Mouse (Mus musculus): ENCODE results near the gene Csn1s2b.
"Not testable (repeated sequence)": the region's sequence is repeated elsewhere in the genome, so short reads cannot be mapped to it uniquely, and the experiment has no call there.

Csn1s2b gene

GRCm38 (mm10) chr5:87807782-87808181, at the start of gene Csn1s2b:
Gene Csn1s2b (plus strand): TSS chr5:87808082.
- DNase-seq = no peak

GRCm38 (mm10) chr5:87764546-87764945, 43.3 kb upstream of the Csn1s2b start:
- no peak for DNase-seq

- DNase-seq = not testable (repeated sequence)
These were observed 35.7 kb upstream of the Csn1s2b start for GRCm38 (mm10) chr5:87772151-87772550.

- DNase-seq = no peak
These were observed 33.6 kb upstream of the Csn1s2b start, which contains the start of gene Csn1s2a for GRCm38 (mm10) chr5:87774267-87774666. Gene Csn1s2a (plus strand): TSS chr5:87774567.

GRCm38 (mm10) chr5:87782731-87783130, 25.2 kb upstream of the Csn1s2b start:
- no peak for DNase-seq

GRCm38 (mm10) chr5:87809253-87809652, 1.4 kb downstream of the Csn1s2b start:
- no peak for DNase-seq

- DNase-seq = no peak
These were observed 17.5 kb downstream of the Csn1s2b start, which contains the start of gene Prr27 for GRCm38 (mm10) chr5:87825386-87825785. Gene Prr27 (plus strand): TSS chr5:87825686.

- DNase-seq = no peak
These were observed 47.3 kb downstream of the Csn1s2b start for GRCm38 (mm10) chr5:87855136-87855716.

- no peak for DNase-seq
These were observed 62.2 kb downstream of the Csn1s2b start for GRCm38 (mm10) chr5:87870084-87870483.

- DNase-seq = no peak
These were observed 63.5 kb downstream of the Csn1s2b start for GRCm38 (mm10) chr5:87871423-87871822.
